Mouse (Mus musculus): Measurements from ENCODE around the gene Aqp8. TPM values are rescaled to one million over a fixed set of nuclear protein-coding genes. Genes with fewer than 3 reads are reported as not detected.

The Aqp8 gene
- not detected in 2 replicates for polyA plus RNA-seq (2012; rRNA removed)

GRCm38 (mm10) chr7:123462070-123462501 is at the start of gene Aqp8:
Aqp8 (plus strand) TSS chr7:123462291.
- peak; percentile 25 for DNase-seq (ENCODE audit: low read depth)
- no peak for TF ChIP-seq POLR2A (IDR thresholded peaks at IDR 0.05; ENCODE audit: borderline replicate concordance, extremely low read depth, insufficient read depth, insufficient read length, poor library complexity, severe bottlenecking)
- no peak for TF ChIP-seq CTCF (IDR thresholded peaks at IDR 0.05; ENCODE audit: borderline replicate concordance, extremely low read depth, insufficient read depth, insufficient read length)

- no peak for DNase-seq (ENCODE audit: low read depth)
- TF ChIP-seq POLR2A (IDR thresholded peaks at IDR 0.05; ENCODE audit: borderline replicate concordance, extremely low read depth, insufficient read depth, insufficient read length, poor library complexity, severe bottlenecking) (no peak), CTCF (IDR thresholded peaks at IDR 0.05; ENCODE audit: borderline replicate concordance, extremely low read depth, insufficient read depth, insufficient read length) (no peak)
Observed at GRCm38 (mm10) chr7:123416803-123417202, 45.3 kb upstream of the Aqp8 start.

- no peak for DNase-seq (ENCODE audit: low read depth)
- no peak for TF ChIP-seq POLR2A (IDR thresholded peaks at IDR 0.05; ENCODE audit: borderline replicate concordance, extremely low read depth, insufficient read depth, insufficient read length, poor library complexity, severe bottlenecking)
Observed at GRCm38 (mm10) chr7:123417661-123418060, 44.4 kb upstream of the Aqp8 start.

- TF ChIP-seq POLR2A (IDR thresholded peaks at IDR 0.05; ENCODE audit: borderline replicate concordance, extremely low read depth, insufficient read depth, insufficient read length, poor library complexity, severe bottlenecking) (no peak), CTCF (IDR thresholded peaks at IDR 0.05; ENCODE audit: borderline replicate concordance, extremely low read depth, insufficient read depth, insufficient read length) (no peak)
- DNase-seq (ENCODE audit: low read depth): no peak
Observed at GRCm38 (mm10) chr7:123419984-123420383, 42.1 kb upstream of the Aqp8 start.

GRCm38 (mm10) chr7:123421958-123422357 is 40.1 kb upstream of the Aqp8 start:
- no peak for DNase-seq (ENCODE audit: low read depth)
- TF ChIP-seq POLR2A (IDR thresholded peaks at IDR 0.05; ENCODE audit: borderline replicate concordance, extremely low read depth, insufficient read depth, insufficient read length, poor library complexity, severe bottlenecking) (no peak), CTCF (IDR thresholded peaks at IDR 0.05; ENCODE audit: borderline replicate concordance, extremely low read depth, insufficient read depth, insufficient read length) (no peak)

GRCm38 (mm10) chr7:123424281-123424680 is 37.8 kb upstream of the Aqp8 start:
- no peak for TF ChIP-seq POLR2A (IDR thresholded peaks at IDR 0.05; ENCODE audit: borderline replicate concordance, extremely low read depth, insufficient read depth, insufficient read length, poor library complexity, severe bottlenecking)
- TF ChIP-seq CTCF (IDR thresholded peaks at IDR 0.05; ENCODE audit: borderline replicate concordance, extremely low read depth, insufficient read depth, insufficient read length): no peak
- no peak for DNase-seq (ENCODE audit: low read depth)

- DNase-seq (ENCODE audit: low read depth): no peak
- TF ChIP-seq POLR2A (IDR thresholded peaks at IDR 0.05; ENCODE audit: borderline replicate concordance, extremely low read depth, insufficient read depth, insufficient read length, poor library complexity, severe bottlenecking) (no peak), CTCF (IDR thresholded peaks at IDR 0.05; ENCODE audit: borderline replicate concordance, extremely low read depth, insufficient read depth, insufficient read length) (no peak)
Observed at GRCm38 (mm10) chr7:123425134-123425757, 36.8 kb upstream of the Aqp8 start.

- TF ChIP-seq POLR2A (IDR thresholded peaks at IDR 0.05; ENCODE audit: borderline replicate concordance, extremely low read depth, insufficient read depth, insufficient read length, poor library complexity, severe bottlenecking): no peak
- TF ChIP-seq CTCF (IDR thresholded peaks at IDR 0.05; ENCODE audit: borderline replicate concordance, extremely low read depth, insufficient read depth, insufficient read length): no peak
- no peak for DNase-seq (ENCODE audit: low read depth)
Observed at GRCm38 (mm10) chr7:123429624-123430410, 32.3 kb upstream of the Aqp8 start.

- TF ChIP-seq POLR2A (IDR thresholded peaks at IDR 0.05; ENCODE audit: borderline replicate concordance, extremely low read depth, insufficient read depth, insufficient read length, poor library complexity, severe bottlenecking) (no peak), CTCF (IDR thresholded peaks at IDR 0.05; ENCODE audit: borderline replicate concordance, extremely low read depth, insufficient read depth, insufficient read length) (no peak)
- no peak for DNase-seq (ENCODE audit: low read depth)
Observed at GRCm38 (mm10) chr7:123430411-123430705, 31.7 kb upstream of the Aqp8 start.

GRCm38 (mm10) chr7:123431206-123431605 is 30.9 kb upstream of the Aqp8 start:
- no peak for DNase-seq (ENCODE audit: low read depth)
- TF ChIP-seq CTCF (IDR thresholded peaks at IDR 0.05; ENCODE audit: borderline replicate concordance, extremely low read depth, insufficient read depth, insufficient read length): no peak
- no peak for TF ChIP-seq POLR2A (IDR thresholded peaks at IDR 0.05; ENCODE audit: borderline replicate concordance, extremely low read depth, insufficient read depth, insufficient read length, poor library complexity, severe bottlenecking)

- DNase-seq (ENCODE audit: low read depth): no peak
- TF ChIP-seq CTCF (IDR thresholded peaks at IDR 0.05; ENCODE audit: borderline replicate concordance, extremely low read depth, insufficient read depth, insufficient read length): no peak
- TF ChIP-seq POLR2A (IDR thresholded peaks at IDR 0.05; ENCODE audit: borderline replicate concordance, extremely low read depth, insufficient read depth, insufficient read length, poor library complexity, severe bottlenecking): no peak
Observed at GRCm38 (mm10) chr7:123442079-123442478, 20.0 kb upstream of the Aqp8 start.

- TF ChIP-seq CTCF (IDR thresholded peaks at IDR 0.05; ENCODE audit: borderline replicate concordance, extremely low read depth, insufficient read depth, insufficient read length): no peak
- TF ChIP-seq POLR2A (IDR thresholded peaks at IDR 0.05; ENCODE audit: borderline replicate concordance, extremely low read depth, insufficient read depth, insufficient read length, poor library complexity, severe bottlenecking): no peak
- DNase-seq (ENCODE audit: low read depth): no peak
Observed at GRCm38 (mm10) chr7:123448794-123449193, 13.3 kb upstream of the Aqp8 start.

Measured in brain, embryonic 14.5 days (tissue).